Mouse (Mus musculus) urinary bladder, postnatal 14 days (tissue): ENCODE results near the gene Tas1r2.
A peak's percentile ranks its signal among the peaks of the same experiment; 100 is the strongest.

Experiments used
- DNase-seq: peaks from one replicate; pipeline ENCODE4 v3.0.0; 2021; ENCODE audit warnings: low spot score

The Tas1r2 gene

DNA sequence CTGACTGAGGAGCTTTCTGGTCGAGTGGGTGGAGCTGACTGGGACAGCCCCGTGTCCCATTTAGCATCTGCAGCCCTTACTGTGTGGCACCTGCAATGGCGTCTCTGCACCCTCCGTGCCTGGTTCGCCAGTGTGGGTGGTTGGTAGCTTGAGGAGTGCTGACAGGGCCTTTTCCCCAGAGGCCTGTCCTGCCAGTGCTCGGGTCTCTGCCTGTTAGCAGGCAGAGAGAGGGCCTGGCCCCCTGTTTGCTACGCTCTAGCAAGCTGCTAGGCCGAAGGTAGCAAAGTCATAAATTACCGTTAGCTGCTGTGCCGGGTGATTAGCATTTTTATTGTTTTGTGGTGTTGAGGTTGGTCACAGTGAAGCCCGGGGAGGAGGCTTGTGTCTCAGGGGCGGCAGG, 13.5 kb upstream of the Tas1r2 start:
- DNase-seq, result no peak

DNA sequence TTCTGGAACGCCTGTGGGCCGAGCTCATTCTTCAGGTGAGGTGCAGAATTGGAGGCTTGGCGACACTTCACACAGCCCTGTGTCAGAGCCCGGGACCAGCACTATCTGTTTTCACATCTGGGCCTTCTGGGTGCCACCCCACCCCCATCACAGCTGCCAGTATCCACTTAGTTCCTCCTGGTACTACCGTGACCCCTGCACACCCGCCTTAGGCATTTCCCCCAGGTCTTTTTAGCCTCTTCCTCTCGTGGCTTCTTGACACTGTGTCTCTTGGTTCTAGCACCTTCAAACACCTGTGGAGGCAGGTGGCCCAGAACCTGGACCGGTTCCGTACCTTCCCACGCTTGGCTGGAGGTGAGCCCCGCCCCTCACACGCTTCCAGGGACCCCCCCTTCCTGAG, 13.0 kb upstream of the Tas1r2 start:
- DNase-seq, result no peak

DNA sequence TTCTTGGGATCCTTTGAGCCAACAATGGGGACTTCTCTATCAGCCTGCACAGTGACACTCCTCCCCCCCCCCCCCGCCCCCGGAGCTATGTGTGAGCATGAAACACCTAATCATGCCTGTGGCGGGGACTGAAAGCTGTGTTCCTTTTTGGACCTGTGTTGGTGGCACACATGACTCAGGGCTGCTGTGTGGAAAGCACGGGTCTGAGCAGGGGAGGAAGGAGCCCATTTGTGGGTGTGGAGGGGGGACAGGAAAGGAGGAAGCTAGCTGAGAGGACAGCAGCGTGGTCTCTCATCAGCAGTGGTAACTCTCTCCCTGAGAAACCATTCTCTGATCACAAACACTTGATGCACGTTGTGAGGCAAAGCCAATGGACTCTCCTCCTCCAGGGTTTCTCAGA, 12.6 kb upstream of the Tas1r2 start:
- no peak for DNase-seq

DNA sequence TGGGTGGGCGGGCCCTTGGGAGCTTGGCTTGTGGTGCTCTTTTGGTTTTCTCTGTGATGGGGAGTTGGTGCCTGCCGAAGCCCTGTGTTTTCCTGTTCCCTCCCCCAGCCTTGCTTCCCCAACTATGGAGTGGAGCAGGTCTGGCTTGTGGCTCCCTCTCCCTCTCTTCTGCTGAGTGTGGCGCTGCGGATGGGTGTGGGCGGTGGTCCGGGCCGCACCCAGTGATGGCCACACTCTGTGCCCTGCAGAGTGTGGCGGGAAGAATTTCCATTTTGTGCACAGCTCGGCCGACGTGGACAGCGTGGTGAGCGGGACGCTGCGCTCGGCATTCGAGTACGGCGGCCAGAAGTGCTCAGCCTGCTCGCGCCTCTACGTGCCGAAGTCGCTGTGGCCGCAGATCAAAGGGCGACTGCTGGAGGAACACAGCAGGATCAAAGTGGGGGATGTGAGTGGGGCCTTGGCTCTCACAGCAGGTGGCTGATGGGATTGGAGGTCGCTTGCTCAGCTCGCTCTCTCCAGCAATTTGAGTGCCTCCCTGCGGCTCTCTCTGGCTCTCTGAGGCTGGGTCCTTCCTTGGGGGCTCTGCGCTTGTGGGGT, 11.4 kb upstream of the Tas1r2 start:
- DNase-seq, result no peak

DNA sequence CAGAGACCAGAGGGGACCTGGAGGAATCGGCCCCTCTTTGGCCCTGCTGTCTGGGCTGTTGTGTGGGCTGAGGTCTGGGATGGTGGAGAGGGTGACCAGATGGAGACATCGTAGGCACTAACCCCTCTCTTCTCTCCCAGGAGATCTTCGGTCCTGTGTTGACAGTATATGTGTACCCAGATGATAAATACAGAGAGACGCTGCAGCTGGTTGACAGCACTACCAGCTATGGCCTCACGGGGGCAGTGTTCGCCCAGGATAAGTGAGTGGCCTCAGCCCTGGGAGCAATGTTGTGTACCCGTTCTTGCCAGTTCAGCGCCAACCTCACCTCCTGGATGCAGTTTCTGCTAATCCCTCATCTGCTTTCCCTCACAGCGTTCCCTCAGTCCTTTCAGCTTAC, 9.4 kb upstream of the Tas1r2 start:
- DNase-seq, result peak; percentile 80

DNA sequence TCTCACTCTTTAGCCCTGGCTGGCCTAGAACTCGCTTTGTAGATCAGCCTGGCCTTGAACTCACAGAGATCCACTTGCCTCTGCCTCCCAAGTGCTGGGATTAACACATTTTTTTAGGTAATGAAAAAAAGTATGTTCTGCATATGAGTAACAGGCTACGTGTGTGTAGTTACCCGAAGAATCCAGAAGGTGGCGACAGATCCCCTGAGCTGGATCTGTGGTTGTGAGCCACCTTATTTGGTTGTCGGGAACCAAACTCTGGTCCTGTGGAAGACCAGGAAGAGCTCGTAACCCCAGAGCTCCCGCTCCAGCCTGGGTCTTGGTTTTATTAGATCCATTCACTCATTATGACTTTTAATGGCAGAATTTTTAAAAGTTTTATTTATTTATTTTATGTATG, 6.4 kb upstream of the Tas1r2 start:
- DNase-seq, result no peak

DNA sequence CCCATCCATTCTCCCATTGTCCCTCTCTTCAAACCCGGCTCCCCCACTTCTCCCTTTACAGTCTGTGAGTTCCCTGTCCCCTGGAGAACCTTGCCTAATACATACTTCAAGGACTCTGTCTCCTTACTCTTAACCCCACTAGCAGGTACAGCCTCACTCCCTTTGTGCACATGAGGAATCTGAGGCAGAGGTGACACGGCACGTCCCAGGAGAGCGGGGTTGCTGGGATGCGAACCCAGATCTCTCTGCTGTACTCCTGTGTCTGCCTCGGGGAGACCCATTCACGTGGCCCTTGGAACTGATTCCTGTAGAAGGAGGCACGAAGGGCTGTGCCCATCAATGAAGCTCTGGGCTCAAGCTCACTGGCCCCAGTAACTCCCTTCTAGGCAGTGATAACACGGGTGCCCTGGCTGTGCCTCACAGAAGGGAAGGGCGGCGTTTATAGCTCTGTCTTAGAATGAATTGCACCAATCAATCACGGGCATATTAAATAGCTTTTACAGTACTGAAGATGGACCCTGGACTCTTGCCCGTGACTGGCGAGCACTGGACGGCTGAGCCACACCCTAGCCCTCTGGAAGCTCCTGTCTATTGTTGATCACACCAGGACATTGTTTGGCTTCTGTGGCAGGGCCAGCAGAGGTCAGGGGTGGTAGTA, 3.1 kb upstream of the Tas1r2 start:
- DNase-seq, result no peak

DNA sequence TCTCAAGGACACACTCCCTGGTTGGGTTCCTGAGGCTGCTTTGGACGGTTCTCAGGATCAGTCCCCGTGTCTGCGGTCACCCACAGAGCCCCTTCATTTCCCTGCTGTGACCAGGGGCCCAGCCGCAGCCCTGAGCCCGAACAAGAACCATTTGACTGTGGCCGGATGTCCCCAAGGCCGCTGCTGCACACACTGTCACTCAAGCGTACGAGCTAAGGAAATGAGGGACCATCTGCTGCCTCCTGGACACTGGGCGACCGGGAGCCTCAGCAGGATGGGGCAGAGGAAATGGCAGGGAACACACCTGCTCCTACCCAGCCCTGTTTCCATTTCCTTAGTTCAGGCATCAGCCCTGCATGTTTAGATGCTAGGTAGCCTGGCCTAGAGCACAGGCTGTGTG, 2.4 kb upstream of the Tas1r2 start:
- DNase-seq, result no peak

DNA sequence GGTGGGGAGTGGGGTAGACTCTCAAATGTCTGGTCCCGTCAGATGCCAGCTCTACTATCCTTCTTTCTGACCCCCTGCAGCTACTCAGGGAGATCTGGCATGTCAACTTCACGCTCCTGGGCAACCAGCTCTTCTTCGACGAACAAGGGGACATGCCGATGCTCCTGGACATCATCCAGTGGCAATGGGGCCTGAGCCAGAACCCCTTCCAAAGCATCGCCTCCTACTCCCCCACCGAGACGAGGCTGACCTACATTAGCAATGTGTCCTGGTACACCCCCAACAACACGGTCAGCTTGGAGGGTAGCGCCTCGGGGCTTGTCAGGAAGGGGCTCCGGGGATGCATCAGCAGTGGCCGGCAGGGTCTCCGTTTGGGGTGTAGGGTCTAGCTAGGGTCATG, 8.6 kb downstream of the Tas1r2 start:
- DNase-seq, result no peak

DNA sequence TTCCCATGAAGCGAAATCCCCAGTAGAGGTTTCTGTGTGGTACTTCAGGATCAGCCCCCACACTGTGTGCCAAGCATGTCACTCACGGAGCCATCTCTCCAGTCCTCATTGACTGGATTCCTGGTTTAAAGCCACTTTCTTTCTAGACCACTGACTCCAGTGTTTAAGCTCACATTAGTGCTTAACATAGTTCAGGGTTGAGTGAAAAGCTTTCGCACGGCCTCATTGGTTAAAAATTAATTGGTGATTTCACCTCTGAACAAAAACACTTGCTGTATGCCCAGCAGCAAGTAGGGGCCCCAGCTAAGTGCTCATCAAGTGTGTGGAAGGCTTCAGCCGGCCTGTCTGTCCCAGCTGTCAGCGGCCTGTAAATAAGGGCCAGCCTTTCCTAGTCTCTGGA, 14.3 kb downstream of the Tas1r2 start:
- no peak for DNase-seq

DNA sequence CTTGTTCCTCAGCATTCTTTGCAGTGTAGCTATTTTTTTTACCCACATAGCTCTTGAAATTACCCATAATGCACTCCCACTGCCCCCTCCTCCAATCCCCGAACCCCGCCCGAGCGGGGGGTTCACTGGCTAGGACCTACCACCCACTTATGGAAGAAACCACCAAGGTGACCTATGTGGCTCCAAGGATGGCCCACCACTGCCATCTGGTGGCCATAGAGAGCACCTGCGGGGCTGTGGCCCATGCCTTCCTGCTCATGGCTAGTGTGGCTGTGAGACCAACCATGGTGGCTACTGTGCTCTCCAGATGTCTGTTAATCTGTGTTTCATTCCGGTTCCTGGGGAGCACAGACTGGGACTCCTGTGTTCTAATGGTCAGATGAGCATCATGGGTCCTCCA, 16.5 kb downstream of the Tas1r2 start:
- DNase-seq, result peak; percentile 47

DNA sequence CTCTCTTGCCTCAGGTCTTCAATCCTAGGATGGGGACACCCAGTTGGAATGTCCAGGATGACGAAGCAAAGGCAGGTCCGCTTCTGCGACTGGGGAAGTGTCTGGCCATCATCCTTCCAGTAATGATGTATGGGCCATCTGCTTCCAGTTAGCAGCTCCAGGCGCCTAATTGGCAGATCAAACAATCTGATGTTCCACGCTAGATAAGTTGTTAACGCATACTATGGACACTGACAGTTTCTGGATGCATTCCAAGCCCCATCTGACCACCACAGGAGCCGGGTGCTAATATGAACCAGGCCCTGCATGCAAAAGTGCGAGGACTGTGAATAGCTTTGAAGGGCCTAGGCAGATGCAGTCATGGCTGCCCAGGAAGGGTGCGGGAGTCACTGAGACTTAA, 22.4 kb downstream of the Tas1r2 start:
- no peak for DNase-seq

DNA sequence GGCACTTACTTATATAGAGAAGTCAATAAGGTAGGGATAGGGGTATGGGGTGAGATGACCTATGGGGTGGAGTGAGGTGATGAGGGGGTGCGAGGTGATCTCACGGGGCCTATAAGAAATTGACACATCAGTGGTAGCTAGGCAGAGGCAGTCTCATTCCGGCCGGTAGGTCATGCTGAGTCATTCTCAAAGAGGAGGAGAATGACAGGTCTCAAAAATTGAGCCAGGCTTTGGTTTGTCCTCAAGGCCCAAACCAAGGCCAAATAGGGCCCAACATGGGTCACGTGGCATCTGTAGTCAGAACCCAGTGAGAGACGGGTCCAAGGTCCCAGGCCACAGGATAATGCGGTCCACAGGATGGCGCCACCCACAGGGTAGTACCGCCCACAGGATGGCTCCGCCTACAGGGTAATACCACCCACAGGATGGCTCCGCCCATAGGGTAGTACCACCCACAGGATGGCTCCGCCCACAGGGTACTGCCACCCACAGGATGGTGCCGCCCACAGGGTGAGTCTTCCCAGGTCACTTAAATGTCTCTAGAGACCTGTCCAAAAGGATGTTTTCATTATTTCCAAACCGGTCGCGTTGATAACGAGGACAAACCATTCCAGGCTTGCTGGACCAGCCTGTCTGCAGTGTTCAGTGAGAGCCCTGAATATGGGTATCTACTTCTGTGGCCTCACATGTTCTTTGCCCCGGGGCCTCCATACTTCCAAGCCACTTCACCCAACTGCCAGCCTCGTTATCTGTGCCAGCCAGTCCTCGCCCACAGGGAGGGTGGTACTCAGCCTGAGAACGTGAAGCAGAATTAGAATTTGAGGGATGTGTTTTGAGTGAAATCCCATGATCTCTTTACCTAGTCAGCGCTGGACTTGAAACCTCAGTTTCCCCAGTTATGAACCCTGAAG, 30.6 kb downstream of the Tas1r2 start:
- no peak for DNase-seq

DNA sequence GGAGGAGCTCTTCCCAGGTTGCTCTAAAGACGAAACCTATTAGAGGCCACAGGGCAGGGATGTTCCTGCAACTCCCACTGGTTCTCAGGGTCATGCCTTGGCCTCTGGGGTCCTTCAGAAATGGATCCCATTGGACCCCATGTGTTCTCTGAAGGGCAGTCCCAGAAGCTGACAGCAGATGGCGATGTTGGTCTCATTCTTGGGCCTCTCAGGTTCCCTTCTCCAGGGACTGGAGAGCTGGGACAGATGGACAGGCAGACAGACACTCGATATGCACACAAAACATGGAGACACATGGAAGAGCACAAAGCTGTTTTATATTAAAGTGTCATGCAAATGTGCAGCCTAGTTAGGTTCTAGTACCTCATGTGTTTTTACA, 31.3 kb downstream of the Tas1r2 start:
- DNase-seq, result peak; percentile 67

DNA sequence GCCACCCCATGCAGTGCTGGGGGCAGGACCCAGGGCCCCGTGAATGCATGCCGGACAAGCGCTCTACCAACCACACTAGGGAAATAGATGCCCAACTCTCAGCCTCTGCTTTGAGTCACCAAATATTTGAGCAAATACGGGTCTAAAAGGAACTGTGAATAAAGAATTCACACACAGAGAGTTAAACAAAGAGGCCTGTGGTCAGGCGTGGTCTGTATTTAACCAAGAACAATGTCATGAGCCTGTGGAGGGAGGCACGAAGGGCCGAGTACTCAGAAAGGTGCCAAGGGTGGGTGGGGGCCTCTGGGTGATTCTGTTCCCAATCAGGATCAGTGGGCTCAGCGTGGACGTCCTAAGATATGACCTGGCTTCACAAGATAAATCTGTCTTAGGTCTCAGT, 34.7 kb downstream of the Tas1r2 start:
- DNase-seq, result no peak

DNA sequence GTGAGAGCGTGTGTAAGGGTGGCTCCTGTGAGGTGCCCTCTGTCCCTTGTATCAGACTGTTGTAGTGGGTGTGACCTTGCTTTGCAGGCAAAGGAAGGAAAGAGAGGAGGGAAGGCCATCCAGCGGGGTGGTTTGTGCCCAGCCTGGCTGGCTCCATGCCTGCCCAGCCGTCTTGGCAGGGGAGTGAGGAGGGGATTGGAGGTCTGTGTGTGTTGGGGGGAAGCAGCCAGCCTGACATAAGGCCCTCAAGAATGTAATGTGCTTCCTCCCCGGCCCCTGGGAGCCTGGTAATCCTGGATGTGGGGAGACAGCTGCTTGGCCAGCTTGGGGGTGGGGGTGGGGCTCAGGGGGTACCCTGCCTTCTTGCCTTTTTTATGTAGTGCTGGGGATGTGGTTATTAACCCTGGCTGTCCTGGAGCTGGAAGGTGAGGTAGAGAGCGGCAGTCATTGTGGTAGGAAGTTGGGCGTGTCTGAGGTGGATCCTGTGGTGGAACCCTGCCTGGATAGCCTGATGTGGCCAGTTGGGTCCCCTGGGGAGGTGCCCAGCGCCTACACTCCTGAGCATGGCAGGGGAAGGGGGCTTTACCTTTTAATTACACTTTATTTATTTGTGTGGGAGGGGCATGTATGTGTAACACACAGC, 36.4 kb downstream of the Tas1r2 start:
- no peak for DNase-seq

DNA sequence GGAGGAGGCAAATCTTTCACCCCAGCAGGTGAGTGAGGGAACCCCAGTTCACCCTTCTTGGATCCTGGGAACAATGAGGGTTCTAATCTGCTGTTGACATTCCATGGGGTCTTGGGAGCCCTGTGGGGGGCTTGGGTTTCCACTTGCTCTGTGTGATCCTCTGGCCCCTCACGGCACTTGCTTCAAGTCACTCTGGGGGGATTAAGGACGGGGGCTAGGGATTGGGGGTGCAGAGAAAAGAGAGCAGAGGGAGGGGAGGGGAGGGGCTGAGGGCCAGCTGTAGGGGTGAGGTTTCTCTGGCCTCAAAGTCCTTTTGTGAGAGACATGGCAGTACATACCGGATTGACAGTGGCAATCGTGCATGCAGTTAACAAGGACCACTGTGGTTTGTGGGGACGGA, 40.0 kb downstream of the Tas1r2 start:
- DNase-seq, result no peak

DNA sequence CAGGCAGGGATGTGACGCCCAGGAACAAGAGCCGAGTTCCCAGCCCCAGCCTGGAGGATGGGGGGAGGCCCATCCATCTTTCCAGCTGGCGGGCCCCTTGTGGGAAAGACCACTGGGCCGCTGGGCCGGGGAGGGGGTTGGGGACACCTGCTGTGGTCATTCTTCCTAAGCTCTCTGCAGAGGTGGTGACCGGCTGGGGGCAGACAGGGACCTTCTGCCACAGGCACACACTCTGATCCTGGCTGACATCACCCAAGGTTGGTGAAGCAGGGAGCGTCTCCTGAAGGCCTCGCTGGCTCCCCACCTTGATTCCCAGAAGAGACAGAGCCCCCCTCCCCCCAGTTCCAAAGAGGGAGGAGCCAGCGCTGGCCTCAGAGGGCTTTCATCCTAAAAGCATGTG, 44.4 kb downstream of the Tas1r2 start:
- DNase-seq, result no peak

DNA sequence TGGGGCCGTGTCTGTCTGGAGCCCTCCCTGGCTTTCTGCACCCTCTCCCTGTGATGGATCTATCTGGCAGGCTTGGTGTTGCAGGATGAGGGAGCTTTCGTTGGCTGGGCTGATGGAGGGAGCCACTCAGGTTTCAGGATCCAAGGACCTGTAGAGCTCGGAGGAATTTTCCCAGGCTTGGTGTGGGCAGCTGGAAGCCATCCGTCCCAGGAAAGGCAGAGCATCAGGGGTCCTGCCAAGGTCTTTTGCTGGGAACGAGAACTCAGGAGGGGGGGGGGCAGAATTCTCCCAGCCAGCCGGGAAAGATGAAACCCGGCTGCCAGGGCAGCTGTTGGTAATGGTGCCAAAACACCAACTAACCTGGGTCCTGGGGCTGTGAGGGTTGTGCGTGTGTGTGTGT, 45.3 kb downstream of the Tas1r2 start:
- DNase-seq, result no peak

DNA sequence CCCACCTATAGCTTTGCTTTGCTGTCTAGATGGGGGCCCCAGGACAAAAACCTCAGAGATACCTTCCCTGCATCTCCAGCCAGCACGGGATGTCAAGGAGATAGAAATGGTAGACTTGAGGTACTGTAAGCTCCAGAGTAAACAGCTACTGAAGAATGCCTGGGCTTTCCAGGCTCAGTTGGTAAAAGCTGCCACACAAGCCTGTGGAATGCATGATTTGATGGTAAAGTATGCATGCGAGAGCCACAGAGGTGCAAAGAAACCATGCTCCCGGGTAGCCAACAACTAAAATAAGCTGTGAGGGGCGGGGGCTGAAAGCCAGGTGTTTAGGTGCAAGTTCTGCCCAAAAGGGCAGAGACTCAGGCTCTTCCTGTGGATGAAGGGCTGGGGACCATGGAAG, 49.6 kb downstream of the Tas1r2 start:
- DNase-seq, result no peak

DNA sequence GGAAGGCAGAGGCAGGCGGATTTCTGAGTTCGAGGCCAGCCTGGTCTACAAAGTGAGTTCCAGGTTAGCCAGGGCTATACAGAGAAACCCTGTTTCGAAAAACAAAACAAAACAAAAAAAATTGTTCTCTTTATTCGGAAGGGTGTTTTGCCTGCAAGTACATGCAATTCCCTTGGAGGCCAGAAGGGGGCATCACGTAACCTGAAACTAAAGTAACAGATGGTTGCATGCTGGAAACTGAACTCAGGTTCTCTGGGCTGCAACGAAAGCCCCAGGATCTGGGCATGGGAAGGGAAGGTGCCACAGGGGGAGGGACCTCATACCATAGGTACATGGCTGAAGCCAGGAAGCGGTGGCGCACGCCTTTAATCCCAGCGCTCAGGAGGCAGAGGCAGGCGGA, 50.1 kb downstream of the Tas1r2 start:
- DNase-seq, result no peak

DNA sequence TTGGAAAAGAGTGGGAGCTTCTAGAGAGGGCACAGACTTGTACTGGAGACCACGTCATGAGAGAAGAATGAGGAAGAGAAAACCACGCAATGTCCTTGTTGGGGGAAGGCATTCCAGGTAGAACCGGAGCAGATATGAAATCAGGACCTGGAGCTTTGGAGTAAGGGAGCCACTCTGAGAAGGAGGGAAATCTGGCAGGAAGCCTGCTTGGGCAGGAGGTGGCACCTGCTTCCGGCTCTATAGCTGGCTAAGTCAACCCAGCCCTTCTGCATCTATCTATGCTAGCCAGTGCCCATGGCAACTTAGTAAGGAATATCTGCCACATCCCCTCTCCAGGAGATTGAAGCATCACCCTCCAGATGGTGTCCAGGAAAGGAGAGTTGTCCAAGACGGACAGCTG, 52.6 kb downstream of the Tas1r2 start:
- DNase-seq, result no peak
